Mouse (Mus musculus) adrenal gland, adult 18-20 months (tissue): ENCODE results near the gene Fbxo34. TPM values are rescaled to one million over a fixed set of nuclear protein-coding genes. Genes with fewer than 3 reads are reported as not detected.
A peak's percentile ranks its signal among the peaks of the same experiment; 100 is the strongest.
"Not testable (repeated sequence)": the region's sequence is repeated elsewhere in the genome, so short reads cannot be mapped to it uniquely, and the experiment has no call there.

ENCODE experiments used
- DNase-seq, 2 experiments: peaks; one replicate each; pipeline ENCODE4 v3.0.0; 2021 to 2022; ENCODE audit warnings: low spot score in 2 of 2
- total RNA-seq, 2 experiments: library from RNA; stranded (reverse); gene quantifications; 1 replicate in 1 of 2; 2 replicates in 1 of 2; pipeline ENCODE4 v1.2.3; 2021

Fbxo34 gene
- total RNA-seq, 2 experiments from 2014 or later: 21.5 to 28.3 TPM

GRCm38 (mm10) chr14:47514816-47515453, 64.7 kb downstream of the Fbxo34 start:
- DNase-seq: no peak

GRCm38 (mm10) chr14:47515636-47516035, 65.4 kb downstream of the Fbxo34 start:
- no peak for DNase-seq

GRCm38 (mm10) chr14:47516755-47517154, 66.5 kb downstream of the Fbxo34 start:
- DNase-seq: no peak

GRCm38 (mm10) chr14:47518619-47519018, 68.4 kb downstream of the Fbxo34 start:
- DNase-seq: peak; percentile 68 to 83

GRCm38 (mm10) chr14:47520751-47521449, 70.7 kb downstream of the Fbxo34 start:
- DNase-seq: no peak

- DNase-seq: no peak
These were observed 71.4 kb downstream of the Fbxo34 start for GRCm38 (mm10) chr14:47521609-47522008.

- no peak for DNase-seq
These were observed 72.1 kb downstream of the Fbxo34 start for GRCm38 (mm10) chr14:47522301-47522700.

- DNase-seq: no peak
These were observed 75.2 kb downstream of the Fbxo34 start for GRCm38 (mm10) chr14:47525374-47525773.

- DNase-seq: no peak
These were observed 75.6 kb downstream of the Fbxo34 start for GRCm38 (mm10) chr14:47525861-47526260.

- DNase-seq: no peak
These were observed 77.6 kb downstream of the Fbxo34 start for GRCm38 (mm10) chr14:47527833-47528232.

- no peak for DNase-seq
These were observed 78.1 kb downstream of the Fbxo34 start for GRCm38 (mm10) chr14:47528293-47528692.

- DNase-seq: peak; percentile 39 to 54
These were observed 78.8 kb downstream of the Fbxo34 start for GRCm38 (mm10) chr14:47529019-47529418.

GRCm38 (mm10) chr14:47529592-47529991, 79.4 kb downstream of the Fbxo34 start:
- DNase-seq: not testable (repeated sequence)

GRCm38 (mm10) chr14:47532496-47532895, 82.3 kb downstream of the Fbxo34 start:
- DNase-seq: no peak

GRCm38 (mm10) chr14:47533365-47534175, 83.3 kb downstream of the Fbxo34 start:
- peak; percentile 35 to 52 for DNase-seq

GRCm38 (mm10) chr14:47534176-47534525, 83.9 kb downstream of the Fbxo34 start:
- no peak for DNase-seq

GRCm38 (mm10) chr14:47535096-47535495, 84.9 kb downstream of the Fbxo34 start:
- DNase-seq: no peak

- DNase-seq: no peak
These were observed 91.2 kb downstream of the Fbxo34 start for GRCm38 (mm10) chr14:47541325-47541948.

- no peak for DNase-seq
These were observed 92.1 kb downstream of the Fbxo34 start for GRCm38 (mm10) chr14:47542283-47542682.

- no peak for DNase-seq
These were observed 94.1 kb downstream of the Fbxo34 start for GRCm38 (mm10) chr14:47544286-47544685.

- DNase-seq: no peak
These were observed 94.7 kb downstream of the Fbxo34 start for GRCm38 (mm10) chr14:47544877-47545276.
